Mouse (Mus musculus): ENCODE results near the gene Lrrc8b.

The Lrrc8b gene

DNA sequence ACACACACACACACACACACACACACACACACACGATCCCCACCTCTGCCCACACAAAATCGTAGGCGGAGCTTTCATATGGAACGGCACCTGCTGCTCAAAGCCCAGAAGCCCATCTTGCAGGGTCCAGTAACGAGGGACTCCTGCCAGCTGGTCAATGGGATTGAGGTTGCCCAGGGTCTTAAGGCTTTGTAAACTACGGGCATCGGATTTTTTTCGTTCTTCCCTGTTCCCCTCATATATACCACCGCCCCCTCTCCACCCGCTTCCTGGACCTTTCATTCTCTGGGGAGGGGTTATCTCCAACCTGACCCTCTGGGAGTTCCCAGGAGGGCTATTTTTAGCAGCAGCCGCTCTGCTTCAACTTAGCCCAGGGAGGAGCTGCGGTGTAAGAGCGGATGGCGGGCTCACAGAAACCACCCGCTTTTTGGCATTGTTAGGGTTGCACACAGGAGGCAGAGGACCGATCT, 103.1 kb downstream of the Lrrc8b start:
- DNase-seq (ENCODE audit: low spot score), result peak; percentile 59

DNA sequence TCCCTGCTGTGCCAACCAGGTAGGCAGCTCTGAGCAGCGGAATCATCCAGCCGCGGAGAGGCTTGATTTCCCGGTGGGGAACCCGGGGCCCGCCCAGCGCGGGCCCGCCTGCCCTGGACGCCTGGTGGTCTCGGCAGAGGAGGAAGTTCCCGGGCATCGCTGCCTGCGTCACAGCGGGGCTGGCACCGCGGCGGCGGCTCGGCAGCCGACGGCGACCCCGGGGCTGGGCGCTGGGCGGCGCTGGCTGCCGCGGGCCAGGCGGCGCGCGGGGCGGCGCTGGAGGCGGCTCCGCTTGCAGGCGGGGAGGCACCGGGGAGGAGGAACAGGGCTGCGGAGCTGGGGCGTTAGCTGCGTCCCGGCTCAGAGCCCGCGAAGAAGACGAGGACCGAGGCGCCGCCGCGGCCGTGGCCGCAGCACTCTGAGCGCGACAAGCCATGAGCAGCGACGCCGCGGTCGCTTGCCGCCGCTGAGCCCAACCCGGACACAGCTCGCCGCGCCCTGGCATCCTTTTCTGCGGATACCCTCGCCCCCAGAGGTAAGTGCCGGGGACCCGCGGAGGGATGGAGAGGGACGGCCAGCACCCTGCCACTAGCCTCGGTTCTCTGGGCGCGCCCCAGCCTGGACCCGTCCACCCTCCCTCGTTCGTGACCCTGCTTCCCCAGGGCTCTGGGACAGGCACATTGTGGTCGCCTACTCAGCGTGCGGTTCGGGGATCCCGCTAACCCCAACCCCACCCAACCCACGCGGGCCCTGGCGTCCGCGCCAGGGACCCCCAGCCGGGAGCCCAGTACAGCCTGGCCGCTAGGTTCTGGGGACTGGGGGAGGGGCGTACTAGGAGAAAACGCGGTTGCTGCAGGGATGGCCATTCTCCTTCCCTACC, 103.8 kb downstream of the Lrrc8b start, which contains the start of gene Lrrc8c:
TSS of gene Lrrc8c (plus strand) at position 293 of the 880 bp plus-strand sequence.
- DNase-seq (ENCODE audit: low spot score), result peak; percentile 93

DNA sequence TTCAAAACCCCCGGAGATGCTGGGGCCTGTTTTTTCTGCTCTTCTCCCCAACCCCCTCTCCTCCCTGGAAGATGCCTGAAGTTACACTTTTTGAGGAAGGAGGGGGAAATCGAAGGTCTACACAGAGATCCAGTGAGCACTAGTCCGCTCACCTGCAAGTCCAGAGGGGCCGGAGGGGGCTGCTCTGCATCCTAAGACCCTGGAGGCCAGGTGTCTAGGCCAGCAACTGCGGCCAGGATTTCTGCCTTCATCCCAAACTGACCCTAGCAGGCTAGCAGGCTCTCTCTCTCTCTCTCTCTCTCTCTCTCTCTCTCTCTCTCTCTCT, 104.4 kb downstream of the Lrrc8b start:
- DNase-seq (ENCODE audit: low spot score), result no peak

DNA sequence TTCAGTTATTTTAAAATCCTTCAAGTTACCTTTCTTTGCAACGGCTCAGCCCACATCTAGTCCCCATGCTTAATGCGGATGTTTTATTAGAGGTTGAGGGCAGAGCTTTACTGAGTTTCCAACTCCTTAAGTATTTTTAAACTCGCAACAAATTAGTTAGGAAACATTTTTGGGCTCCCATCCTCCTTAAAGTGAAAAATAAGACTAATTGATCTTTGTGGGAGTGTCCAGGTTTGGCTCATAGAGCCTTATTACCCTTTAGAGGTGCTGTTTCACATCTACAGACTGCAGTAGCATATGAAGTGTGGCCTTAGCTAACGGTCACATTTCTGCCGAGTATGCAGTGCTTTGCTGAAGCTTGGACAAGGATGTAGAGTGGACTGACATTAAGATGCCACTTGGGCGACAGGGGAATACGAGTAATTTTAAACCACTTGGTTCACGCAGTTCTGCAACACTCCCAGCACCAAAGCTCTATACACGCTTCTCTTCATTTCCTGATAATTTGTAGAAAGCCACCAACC, 104.9 kb downstream of the Lrrc8b start:
- no peak for DNase-seq (ENCODE audit: low spot score)

DNA sequence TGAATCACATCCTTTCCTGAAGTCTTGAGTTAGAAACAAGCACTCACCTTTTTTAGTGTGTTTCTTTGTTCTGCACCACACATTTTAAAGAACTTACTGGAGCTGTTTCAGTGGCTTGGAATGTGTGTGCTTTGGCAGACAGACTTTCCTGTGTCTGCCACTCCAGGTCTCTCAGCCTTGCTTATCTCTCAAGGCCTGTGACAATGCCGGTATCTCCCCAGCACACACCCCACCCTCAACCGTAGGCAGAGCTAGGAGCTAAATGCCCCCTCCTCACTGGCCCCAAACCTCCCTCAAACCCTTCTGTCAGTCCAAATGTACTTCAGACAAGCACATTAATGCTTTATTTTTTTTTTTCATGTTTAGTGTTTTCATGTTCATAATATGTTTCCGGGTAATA, 107.9 kb downstream of the Lrrc8b start:
- no peak for DNase-seq (ENCODE audit: low spot score)

DNA sequence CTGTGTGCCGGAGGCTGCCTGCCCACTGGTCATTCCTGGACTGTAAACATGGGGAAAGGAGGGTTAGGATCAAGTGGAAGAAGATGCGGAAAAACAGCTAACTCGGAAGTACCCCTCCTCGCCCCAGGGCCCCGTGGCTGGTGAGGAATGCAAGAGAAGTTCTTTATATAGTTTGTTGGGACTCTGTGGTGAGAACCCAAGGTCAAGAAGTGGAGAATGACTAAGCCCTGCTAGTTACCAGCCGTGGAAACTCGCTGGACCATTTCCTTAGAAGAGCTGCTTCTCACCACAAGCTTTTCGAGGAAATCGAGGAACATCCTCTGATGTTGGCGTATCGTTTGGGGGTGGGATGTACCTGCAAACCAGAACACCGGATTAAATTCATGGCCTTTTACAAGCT, 109.4 kb downstream of the Lrrc8b start:
- no peak for DNase-seq (ENCODE audit: low spot score)

DNA sequence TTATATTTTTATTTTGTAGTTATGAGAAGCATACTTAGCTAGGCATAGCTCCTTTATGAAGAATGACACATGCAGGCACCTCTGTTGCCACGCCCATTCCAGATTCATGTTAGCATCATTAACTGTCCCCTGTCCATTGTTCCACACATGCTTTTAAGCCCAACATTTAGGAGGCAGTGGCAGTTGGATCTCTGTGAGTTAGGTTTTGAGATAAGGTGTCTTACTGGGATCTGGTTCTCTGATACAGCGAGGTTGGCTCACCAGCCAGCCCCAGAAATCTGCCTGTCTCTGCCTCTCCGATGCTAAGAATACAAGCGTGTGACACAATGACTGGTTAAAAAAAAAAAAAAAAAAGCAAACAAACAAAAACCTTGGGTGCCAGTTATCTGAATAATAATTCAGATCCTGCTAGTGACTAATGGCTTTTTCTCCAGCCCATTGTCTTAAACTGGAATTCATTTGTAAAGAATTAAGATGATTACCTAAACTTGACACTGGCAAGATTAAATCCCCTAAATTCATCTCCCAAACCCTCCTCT, 110.6 kb downstream of the Lrrc8b start:
- DNase-seq (ENCODE audit: low spot score), result no peak

DNA sequence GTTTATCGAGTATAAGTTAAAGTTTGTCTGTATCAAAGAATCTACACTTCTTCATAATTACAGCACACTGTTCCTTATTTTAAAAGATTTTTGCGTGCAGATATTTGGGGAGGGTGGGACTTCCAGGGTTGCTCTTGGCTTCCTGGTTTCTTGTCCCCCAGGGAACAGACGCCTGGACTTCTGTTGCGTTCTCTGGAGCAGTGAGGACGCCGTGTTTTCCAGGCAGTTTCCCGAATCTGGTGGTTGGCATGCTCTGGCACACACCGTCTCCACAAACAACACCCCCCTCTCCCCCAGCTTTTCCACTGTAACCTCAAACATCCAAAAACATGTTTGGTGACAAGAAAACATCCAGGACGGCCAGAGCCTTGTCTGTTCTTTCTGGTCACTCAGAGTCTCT, 111.2 kb downstream of the Lrrc8b start:
- DNase-seq (ENCODE audit: low spot score), result no peak

DNA sequence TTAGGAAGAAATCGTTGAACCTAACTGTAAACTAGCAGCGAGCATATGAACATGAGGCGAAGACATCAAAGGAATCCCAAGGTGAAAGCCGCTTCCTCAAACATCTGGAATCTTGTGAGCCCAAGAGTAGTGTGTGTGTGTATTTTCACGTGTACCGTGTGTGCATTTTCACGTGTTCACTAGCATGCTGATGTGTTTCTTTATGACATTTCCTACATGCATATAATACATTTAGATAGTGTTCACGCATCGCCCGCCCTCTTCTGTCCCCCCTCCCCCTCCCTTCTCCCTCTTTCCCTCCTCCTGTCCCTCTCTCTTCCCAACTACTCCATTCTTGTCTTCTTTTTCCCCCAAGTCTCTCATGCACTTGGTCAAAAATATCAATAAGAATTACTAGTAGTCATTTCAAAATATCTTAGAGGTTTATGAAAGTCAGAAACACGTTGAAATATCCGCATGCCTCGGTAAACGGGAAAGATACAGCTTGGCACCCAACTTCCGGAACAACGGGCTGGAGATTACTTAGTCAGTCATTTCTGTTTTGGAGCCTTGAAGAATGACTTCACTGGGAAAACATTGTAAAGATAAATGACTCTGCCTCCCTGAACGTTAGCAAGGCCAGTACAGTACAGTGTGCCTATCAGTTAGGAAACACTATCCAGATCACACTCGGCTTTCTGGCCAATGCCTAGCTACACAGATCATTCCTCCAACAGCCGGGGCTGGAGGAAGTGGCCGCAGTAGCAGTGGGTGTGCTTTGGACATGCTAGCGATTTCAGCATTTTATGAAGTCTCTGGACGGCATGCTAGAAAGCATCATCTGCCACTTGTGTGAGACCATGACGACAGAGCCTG, 112.1 kb downstream of the Lrrc8b start:
- no peak for DNase-seq (ENCODE audit: low spot score)

DNA sequence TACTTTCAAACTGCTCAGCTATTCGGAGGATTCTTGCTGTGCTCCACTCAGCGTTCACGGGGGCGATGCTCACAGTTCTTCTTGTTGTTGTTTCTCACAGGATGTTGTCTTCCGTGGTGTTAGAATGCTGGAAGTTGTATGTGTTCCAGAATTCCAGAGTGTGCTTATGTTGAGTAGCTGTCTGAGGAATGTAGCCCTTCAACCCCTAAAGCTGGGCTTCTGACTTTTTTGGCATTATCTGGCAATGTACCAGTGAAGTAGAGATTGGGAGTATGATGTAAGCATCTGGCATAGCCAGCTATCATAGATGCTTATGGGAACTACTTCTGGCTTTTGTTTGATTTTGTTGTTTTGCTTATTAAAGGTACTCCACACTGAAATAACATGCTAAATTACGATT, 115.0 kb downstream of the Lrrc8b start:
- DNase-seq (ENCODE audit: low spot score), result no peak

DNA sequence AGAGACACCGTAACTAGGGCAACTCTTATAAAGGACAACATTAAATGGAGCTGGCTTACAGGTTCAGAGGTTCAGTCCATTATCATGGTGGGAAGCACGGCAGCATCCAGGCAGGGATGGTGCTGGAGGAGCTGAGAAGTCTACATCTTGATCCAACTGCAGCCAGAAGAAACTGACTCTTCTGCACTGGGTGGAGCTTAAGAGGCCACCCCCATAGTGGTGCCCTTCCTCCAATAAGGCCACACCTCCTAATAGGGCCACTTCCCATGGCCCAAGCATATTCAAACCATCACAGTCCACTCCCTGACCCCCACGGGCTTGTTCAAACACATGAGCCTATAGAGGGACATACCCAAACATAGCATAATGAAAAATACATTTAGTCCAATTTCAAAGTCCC, 119.6 kb downstream of the Lrrc8b start:
- DNase-seq (ENCODE audit: low spot score), result no peak

DNA sequence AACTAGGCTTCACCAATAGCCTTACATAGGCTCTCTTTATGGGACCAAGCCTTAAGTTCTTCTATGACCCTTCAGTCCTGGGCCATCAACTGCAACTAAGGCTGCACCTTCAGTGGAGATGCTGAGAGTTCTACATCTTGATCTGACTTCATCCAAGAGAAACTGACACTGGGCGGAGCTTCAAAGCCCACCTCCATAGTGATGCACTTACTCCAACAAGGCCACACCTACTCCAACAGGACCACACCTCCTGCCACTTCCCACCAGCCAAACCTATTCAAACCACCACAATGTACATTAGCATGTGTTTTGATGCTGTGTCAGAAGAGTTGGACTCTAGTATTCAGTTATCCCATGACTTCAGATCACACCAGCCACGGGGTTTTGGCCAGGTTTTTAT, 120.6 kb downstream of the Lrrc8b start:
- no peak for DNase-seq (ENCODE audit: low spot score)

DNA sequence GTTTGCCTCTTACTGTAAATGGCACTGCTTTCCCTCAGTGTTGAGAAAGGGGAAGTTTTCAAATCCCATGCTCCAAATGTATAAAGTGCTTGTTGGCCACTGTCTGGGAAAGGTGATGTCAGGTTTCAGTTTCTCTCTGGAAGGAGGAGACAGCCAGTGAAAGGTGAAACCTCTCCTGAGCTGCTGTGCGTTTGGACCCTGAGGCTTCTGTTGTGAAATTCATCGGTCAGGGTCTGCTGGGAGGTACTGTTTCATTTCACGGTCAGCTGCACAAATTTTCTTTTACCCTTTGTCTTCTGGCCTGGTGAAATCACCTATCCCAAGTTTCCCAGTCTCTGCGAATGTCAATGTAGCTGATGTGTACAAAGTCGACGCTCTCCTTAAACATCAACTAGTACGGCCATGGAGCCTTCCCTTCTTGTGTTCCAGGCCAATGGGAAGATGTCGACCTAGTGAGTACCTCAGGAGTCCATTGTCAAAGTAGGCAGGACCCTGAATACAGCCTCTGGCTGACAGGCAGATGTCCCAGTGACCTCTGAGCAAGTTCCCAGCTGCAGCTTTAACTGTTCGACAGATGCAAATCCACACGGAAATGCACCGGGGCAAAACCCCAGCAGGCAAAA, 121.6 kb downstream of the Lrrc8b start:
- no peak for DNase-seq (ENCODE audit: low spot score)

All from T-cell, adult 2 months (primary cell).